Comparison of ENCODE assay signal across 20 mouse cellular contexts in the genomic region with DNA sequence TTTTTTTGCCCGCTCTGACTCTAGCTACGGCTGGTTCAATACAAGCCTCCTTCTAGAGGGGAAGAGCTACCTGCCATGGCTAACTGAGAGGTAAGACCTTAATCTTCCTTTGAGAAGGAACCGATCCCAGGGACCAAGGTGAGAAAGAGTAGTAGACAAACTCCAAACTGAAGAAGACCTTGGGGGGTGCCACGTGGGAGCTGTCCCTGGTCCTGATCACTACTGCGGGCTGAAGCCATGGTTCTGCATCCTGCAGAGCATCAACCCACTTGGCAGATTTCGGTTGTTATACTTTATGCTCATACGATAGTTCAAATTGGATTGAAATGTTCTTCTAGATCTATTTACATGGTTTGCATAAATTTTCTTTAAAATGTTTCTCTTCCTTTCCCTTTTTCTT. TPM values are rescaled to one million over a fixed set of nuclear protein-coding genes. Genes with fewer than 3 reads are reported as not detected.
DNase-seq lines count a peak whose midpoint lies in the region.
"Had no signal": no experiment of that assay in that cellular context is flagged by ENCODE, and none has a peak within 500 bp of the region (broad histone marks: within the 10 kb centered on the region; RNA-seq: fewer than 3 reads in every experiment).

No protein-coding gene starts in this region.

- 67% methylated on average over 7 of the region's 7 CpGs for WGBS in embryonic facial prominence, embryonic 10.5 days

- H3K36me3 ChIP-seq in embryonic facial prominence, embryonic 10.5 days (replicated peaks) = no peaks in the 10 kb centered on the region
- H3K36me3 ChIP-seq: midbrain, embryonic 15.5 days had no signal

- no peak overlapping the region for H3K4me3 ChIP-seq in embryonic facial prominence, embryonic 10.5 days
- H3K4me3 ChIP-seq: heart, adult 2 months; midbrain, embryonic 15.5 days had no signal

- H3K9me3 ChIP-seq in embryonic facial prominence, embryonic 10.5 days = no peaks in the 10 kb centered on the region
- H3K9me3 ChIP-seq: midbrain, embryonic 15.5 days had no signal

- H3K27ac ChIP-seq in embryonic facial prominence, embryonic 10.5 days (replicated peaks) = no peak overlapping the region
- H3K27ac ChIP-seq: heart, adult 2 months; midbrain, embryonic 15.5 days had no signal

- peak; percentile 32 to 53 for DNase-seq in adrenal gland, postnatal 36 days
- no peak for DNase-seq in adrenal gland, postnatal 4 days (ENCODE audit: low spot score in 2 of 2)
- DNase-seq in testis, postnatal 10 days (ENCODE audit: low spot score) = peak; percentile 66
- no peak for DNase-seq in testis, postnatal 14 days (ENCODE audit: low spot score)
- DNase-seq in embryonic facial prominence, embryonic 10.5 days (ENCODE audit: low spot score) = peak; percentile 58
- DNase-seq in thymus, postnatal 4 days = peak; percentile 59
- DNase-seq in urinary bladder, postnatal 25 days (ENCODE audit: low spot score) = no peak
- no peak for DNase-seq in left cerebral cortex, adult 8-10 months (ENCODE audit: low spot score in 2 of 2)
- DNase-seq: cerebellum, postnatal 10 days; heart, adult 2 months; heart, postnatal 36 days; kidney, adult 11 months; lung, adult 18-20 months; right cerebral cortex, postnatal 14 days had no signal

- H3K4me1 ChIP-seq in embryonic facial prominence, embryonic 10.5 days = peaks cover 3% of the 10 kb centered on the region; the same call in 1 of the 2 replicates
- H3K4me1 ChIP-seq: midbrain, embryonic 15.5 days had no signal

- H3K27me3 ChIP-seq in embryonic facial prominence, embryonic 10.5 days (replicated peaks; ENCODE audit: low read depth, poor library complexity, severe bottlenecking) = no peaks in the 10 kb centered on the region
- H3K27me3 ChIP-seq: midbrain, embryonic 15.5 days; Patski had no signal

RNA-seq across cellular contexts. Expression of a gene that starts 11.6 kb away (rescaled TPM):
- not detected for total RNA-seq in adrenal gland, postnatal 36 days (2021)
- total RNA-seq in adrenal gland, postnatal 4 days (2021) = 10 to 100 TPM in 1 of 2 experiments, under 1 TPM in 1; 0.51 to 16.1 TPM
- polyA plus RNA-seq in embryonic facial prominence, embryonic 10.5 days (2016; fragmentation: Nextera tagmentation; extraction: Ambion mirVana) = not detected in 2 replicates
- total RNA-seq in left cerebral cortex, adult 8-10 months (2022) = under 1 TPM in 1 of 4 experiments, not detected in 3; 0.30 TPM
- total RNA-seq: heart, adult 2 months; heart, postnatal 36 days; layer of hippocampus, adult 18-20 months; left cerebral cortex, postnatal 14 days had no signal
- polyA plus RNA-seq: brain, embryonic 14.5 days; heart, adult 2 months; midbrain, embryonic 15.5 days; neural tube, embryonic 14.5 days had no signal

RNA-seq across cellular contexts. Expression of a gene that starts 21.4 kb away (rescaled TPM):
- total RNA-seq in adrenal gland, postnatal 36 days (2021) = 10 to 100 TPM; 16.5 to 18.8 TPM
- 10 to 100 TPM; 25.0 to 27.4 TPM for total RNA-seq in adrenal gland, postnatal 4 days (2021)
- polyA plus RNA-seq in embryonic facial prominence, embryonic 10.5 days (2016; fragmentation: Nextera tagmentation; extraction: Ambion mirVana) = 15.6 and 17.9 TPM in 2 replicates
- 10 to 100 TPM; 25.6 to 29.5 (median 27.1) TPM for total RNA-seq in left cerebral cortex, adult 8-10 months (2022)

RNA-seq across cellular contexts. Expression of a gene that starts 50.1 kb away (rescaled TPM):
- total RNA-seq in adrenal gland, postnatal 36 days (2021) = 10 to 100 TPM; 30.9 to 34.9 TPM
- total RNA-seq in adrenal gland, postnatal 4 days (2021) = 10 to 100 TPM; 40.3 to 41.2 TPM
- 11.9 and 12.9 TPM in 2 replicates for polyA plus RNA-seq in embryonic facial prominence, embryonic 10.5 days (2016; fragmentation: Nextera tagmentation; extraction: Ambion mirVana)
- total RNA-seq in left cerebral cortex, adult 8-10 months (2022) = 10 to 100 TPM; 36.5 to 43.3 (median 42.3) TPM

Comparison
In these comparisons a context has a peak if more than half of its experiments do, and no peak if none do; other contexts are left out.
1. DNase-seq: peak in adrenal gland, postnatal 36 days (2 of 2), testis, postnatal 10 days (single experiment), embryonic facial prominence, embryonic 10.5 days (single experiment) and thymus, postnatal 4 days (single experiment); none in adrenal gland, postnatal 4 days (0 of 2), testis, postnatal 14 days (single experiment), urinary bladder, postnatal 25 days (single experiment) and left cerebral cortex, adult 8-10 months (0 of 2).